In genomic region chr12:112673576-112674091, GRCm38 (mm10) we compare ENCODE assay signal across 8 mouse cellular contexts. TPM values are rescaled to one million over a fixed set of nuclear protein-coding genes. Genes with fewer than 3 reads are reported as not detected.
DNase-seq lines count a peak whose midpoint lies in the region; ATAC-seq and TF ChIP-seq lines count a peak whose summit lies in the region.

No protein-coding gene starts in this region.

- peak overlapping the region; percentile 95 for H3K4me3 ChIP-seq in gastrocnemius, adult 2 months
- H3K4me3 ChIP-seq in ES-Bruce4 (ENCODE audit: low read depth, low read length) (peak overlapping the region; percentile 88), myocyte (peak overlapping the region; percentile 60)
- peak overlapping the region; percentile 100 for H3K4me3 ChIP-seq in embryonic facial prominence, embryonic 13.5 days
- H3K4me3 ChIP-seq in hindbrain, embryonic 13.5 days = peak overlapping the region; percentile 97

- no peak for TF ChIP-seq POLR2A in ES-Bruce4 (IDR thresholded peaks at IDR 0.05; ENCODE audit: insufficient read depth, low read length)
- no peak for TF ChIP-seq POLR2A in myocyte (IDR thresholded peaks at IDR 0.05; ENCODE audit: insufficient read length, low read depth)

- peak; percentile 70 for DNase-seq in gastrocnemius, adult 2 months
- DNase-seq in gastrocnemius, postnatal 36 days = no peak
- peak; percentile 23 for DNase-seq in liver

- H3K4me1 ChIP-seq in ES-Bruce4 (ENCODE audit: control insufficient read depth, insufficient read depth, low read length) = no peaks in the 10 kb centered on the region
- peaks cover 53% of the 10 kb centered on the region for H3K4me1 ChIP-seq in embryonic facial prominence, embryonic 13.5 days
- peaks cover 83% of the 10 kb centered on the region for H3K4me1 ChIP-seq in hindbrain, embryonic 13.5 days (replicated peaks)

- H3K36me3 ChIP-seq in ES-Bruce4 (ENCODE audit: control insufficient read depth, insufficient read depth, low read length, poor library complexity, severe bottlenecking) (no peaks in the 10 kb centered on the region; the same call in 1 of the 2 replicates), myocyte (ENCODE audit: control insufficient read depth, insufficient read depth) (peaks cover 13% of the 10 kb centered on the region)
- H3K36me3 ChIP-seq in embryonic facial prominence, embryonic 13.5 days = peaks cover 26% of the 10 kb centered on the region
- peaks cover 28% of the 10 kb centered on the region for H3K36me3 ChIP-seq in hindbrain, embryonic 13.5 days

- no peak for TF ChIP-seq CTCF in gastrocnemius, adult 2 months (IDR thresholded peaks at IDR 0.05)
- no peak for TF ChIP-seq CTCF in ES-Bruce4 (IDR thresholded peaks at IDR 0.05; ENCODE audit: low read depth, low read length)

- peak overlapping the region; percentile 95 for H3ac ChIP-seq in myocyte (ENCODE audit: control insufficient read depth, insufficient read length)

- H3K27me3 ChIP-seq in ES-Bruce4 (ENCODE audit: control insufficient read depth, insufficient read depth, low read length, poor library complexity, severe bottlenecking) = peaks cover 2% of the 10 kb centered on the region; the same call in 1 of the 2 replicates
- peaks cover 17% of the 10 kb centered on the region for H3K27me3 ChIP-seq in embryonic facial prominence, embryonic 13.5 days
- peaks cover 17% of the 10 kb centered on the region for H3K27me3 ChIP-seq in hindbrain, embryonic 13.5 days
- H3K27me3 ChIP-seq in myocyte (ENCODE audit: control insufficient read depth, insufficient read depth, insufficient read length) = no peaks in the 10 kb centered on the region

- intact Hi-C loops in gastrocnemius, adult 2 months (cut with DNase I) = loop anchor here (2.0 kb wide), 1 partner anchor 19 kb away; no protein-coding TSS in a partner anchor
- intact Hi-C loops in gastrocnemius, postnatal 36 days (cut with DNase I) = loop anchor here (2.0 kb wide), 1 partner anchor 13 kb away; no protein-coding TSS in a partner anchor

- peaks cover 47% of the 10 kb centered on the region for H3K79me2 ChIP-seq in myocyte (ENCODE audit: control insufficient read depth, insufficient read depth)

- peak overlapping the region; percentile 85 for H3K4me2 ChIP-seq in embryonic facial prominence, embryonic 13.5 days
- H3K4me2 ChIP-seq in hindbrain, embryonic 13.5 days = peak overlapping the region; percentile 93
- peak overlapping the region; percentile 66 for H3K4me2 ChIP-seq in myocyte (ENCODE audit: low read depth)

- ATAC-seq in embryonic facial prominence, embryonic 13.5 days (ENCODE audit: insufficient number of reproducible peaks, insufficient read depth, low FRiP score, low TSS enrichment, low read depth) = no peak
- ATAC-seq in hindbrain, embryonic 13.5 days (ENCODE audit: low FRiP score) = peak; percentile 0; the same call in 1 of the 2 replicates
- no peak for ATAC-seq in megakaryocyte-erythroid progenitor cell, adult 5-6 weeks (replicated peaks; ENCODE audit: low FRiP score, low TSS enrichment, poor library complexity, severe bottlenecking)

- H3K9ac ChIP-seq in ES-Bruce4 (ENCODE audit: low read depth, poor library complexity, severe bottlenecking) = peak overlapping the region; percentile 95
- peak overlapping the region; percentile 99 for H3K9ac ChIP-seq in embryonic facial prominence, embryonic 13.5 days
- peak overlapping the region; percentile 100 for H3K9ac ChIP-seq in hindbrain, embryonic 13.5 days

- peak overlapping the region; percentile 92 for H3K27ac ChIP-seq in gastrocnemius, adult 2 months
- no peak overlapping the region for H3K27ac ChIP-seq in ES-Bruce4 (ENCODE audit: insufficient read depth, low read length)
- peak overlapping the region; percentile 95 for H3K27ac ChIP-seq in embryonic facial prominence, embryonic 13.5 days
- H3K27ac ChIP-seq in hindbrain, embryonic 13.5 days = peak overlapping the region; percentile 96

- no peak for TF ChIP-seq EP300 in ES-Bruce4 (IDR thresholded peaks at IDR 0.05; ENCODE audit: insufficient read depth, low read depth, low read length)

- WGBS in embryonic facial prominence, embryonic 13.5 days = under 1% methylated on average over 67 of the region's 68 CpGs
- 0% methylated on average over 52 of the region's 68 CpGs for WGBS in hindbrain, embryonic 13.5 days

- no peaks in the 10 kb centered on the region for H3K9me3 ChIP-seq in ES-Bruce4 (replicated peaks; ENCODE audit: control insufficient read depth, insufficient read depth, low read length, poor library complexity, severe bottlenecking)
- H3K9me3 ChIP-seq in embryonic facial prominence, embryonic 13.5 days = no peaks in the 10 kb centered on the region
- no peaks in the 10 kb centered on the region for H3K9me3 ChIP-seq in hindbrain, embryonic 13.5 days

TF ChIP-seq in myocyte, 11 proteins besides CTCF, POLR2A, EP300 and RAD21:
- TF ChIP-seq E2F4 (IDR thresholded peaks at IDR 0.05; ENCODE audit: insufficient read depth) = no peak
- TF ChIP-seq POLR2AphosphoS2 (IDR thresholded peaks at IDR 0.05; ENCODE audit: insufficient read length, low read depth) = peak; percentile 23
- no peak for TF ChIP-seq CEBPB (IDR thresholded peaks at IDR 0.05; ENCODE audit: insufficient read depth, poor library complexity, severe bottlenecking)
- no peak for TF ChIP-seq TCF3 (IDR thresholded peaks at IDR 0.05; ENCODE audit: insufficient read length, low read depth)
- no peak for TF ChIP-seq REST (IDR thresholded peaks at IDR 0.05; ENCODE audit: insufficient read depth, insufficient read length)
- TF ChIP-seq MYOG (IDR thresholded peaks at IDR 0.05; ENCODE audit: control insufficient read depth in 1 of 3, insufficient read depth in 1 of 3, insufficient read length in 2 of 3, low read depth in 2 of 3) = no peak

RNA-seq across cellular contexts. Expression of gene Akt1, which starts 1.1 kb away (rescaled TPM):
- 10 to 100 TPM; 50.9 to 59.3 TPM for total RNA-seq in gastrocnemius, adult 2 months (2021)
- total RNA-seq in gastrocnemius, postnatal 36 days (2021) = 10 to 100 TPM; 49.9 to 55.7 TPM
- polyA plus RNA-seq in ES-Bruce4 (2011; ENCODE audit: insufficient read depth, insufficient read length, low read depth, missing spikeins) (70.4 and 78.0 TPM in 2 replicates), myocyte (2012; fragmentation: generic; extraction: Trizol) (352 TPM)
- 49.7 and 60.0 TPM in 2 replicates for polyA plus RNA-seq in embryonic facial prominence, embryonic 13.5 days (2015; fragmentation: Nextera tagmentation; extraction: Ambion mirVana)
- 60.8 and 64.5 TPM in 2 replicates for polyA plus RNA-seq in hindbrain, embryonic 13.5 days (2015; fragmentation: Nextera tagmentation; extraction: Ambion mirVana)
- 101 and 119 TPM in 2 replicates for total RNA-seq in megakaryocyte-erythroid progenitor cell, adult 5-6 weeks (2014; fragmentation: Nextera tagmentation)
- 42.9 and 71.8 TPM in 2 replicates for total RNA-seq in megakaryocyte-erythroid progenitor cell, adult 5-6 weeks (2017)

RNA-seq across cellular contexts. Expression of gene Zbtb42, which starts 5.0 kb away (rescaled TPM):
- total RNA-seq in gastrocnemius, adult 2 months (2021) = under 1 TPM; 0.64 to 0.81 TPM
- total RNA-seq in gastrocnemius, postnatal 36 days (2021) = 1 to 10 TPM in 1 of 2 experiments, under 1 TPM in 1; 0.79 to 1.1 TPM
- 2.2 and 5.0 TPM in 2 replicates for polyA plus RNA-seq in ES-Bruce4 (2011; ENCODE audit: insufficient read depth, insufficient read length, low read depth, missing spikeins)
- 2.3 and 3.1 TPM in 2 replicates for polyA plus RNA-seq in embryonic facial prominence, embryonic 13.5 days (2015; fragmentation: Nextera tagmentation; extraction: Ambion mirVana)
- polyA plus RNA-seq in hindbrain, embryonic 13.5 days (2015; fragmentation: Nextera tagmentation; extraction: Ambion mirVana) = 3.6 and 4.6 TPM in 2 replicates
- 4.4 TPM for polyA plus RNA-seq in myocyte (2012; fragmentation: generic; extraction: Trizol)
- total RNA-seq in megakaryocyte-erythroid progenitor cell, adult 5-6 weeks (2014; fragmentation: Nextera tagmentation) = 0.33 and 0.67 TPM in 2 replicates
- 0.11 and 6.8 TPM in 2 replicates for total RNA-seq in megakaryocyte-erythroid progenitor cell, adult 5-6 weeks (2017)

RNA-seq across cellular contexts. Expression of gene Siva1, which starts 29.2 kb away (rescaled TPM):
- 10 to 100 TPM; 18.6 to 25.3 TPM for total RNA-seq in gastrocnemius, adult 2 months (2021)
- 10 to 100 TPM; 12.6 to 17.0 TPM for total RNA-seq in gastrocnemius, postnatal 36 days (2021)
- 103 and 104 TPM in 2 replicates for polyA plus RNA-seq in ES-Bruce4 (2011; ENCODE audit: insufficient read depth, insufficient read length, low read depth, missing spikeins)
- polyA plus RNA-seq in embryonic facial prominence, embryonic 13.5 days (2015; fragmentation: Nextera tagmentation; extraction: Ambion mirVana) = 249 and 252 TPM in 2 replicates
- 62.6 and 63.8 TPM in 2 replicates for polyA plus RNA-seq in hindbrain, embryonic 13.5 days (2015; fragmentation: Nextera tagmentation; extraction: Ambion mirVana)
- 85.6 TPM for polyA plus RNA-seq in myocyte (2012; fragmentation: generic; extraction: Trizol)
- total RNA-seq in megakaryocyte-erythroid progenitor cell, adult 5-6 weeks (2014; fragmentation: Nextera tagmentation) = 168 and 170 TPM in 2 replicates
- total RNA-seq in megakaryocyte-erythroid progenitor cell, adult 5-6 weeks (2017) = 169 and 202 TPM in 2 replicates

RNA-seq across cellular contexts. Expression of gene Cep170b, which starts 46.6 kb away (rescaled TPM):
- 10 to 100 TPM in 1 of 2 experiments, 1 to 10 TPM in 1; 9.8 to 13.6 TPM for total RNA-seq in gastrocnemius, adult 2 months (2021)
- total RNA-seq in gastrocnemius, postnatal 36 days (2021) = 10 to 100 TPM; 11.2 to 12.3 TPM
- polyA plus RNA-seq in ES-Bruce4 (2011; ENCODE audit: insufficient read depth, insufficient read length, low read depth, missing spikeins) = 102 and 104 TPM in 2 replicates
- polyA plus RNA-seq in embryonic facial prominence, embryonic 13.5 days (2015; fragmentation: Nextera tagmentation; extraction: Ambion mirVana) = 13.8 and 16.7 TPM in 2 replicates
- polyA plus RNA-seq in hindbrain, embryonic 13.5 days (2015; fragmentation: Nextera tagmentation; extraction: Ambion mirVana) = 24.2 and 24.9 TPM in 2 replicates
- 22.8 TPM for polyA plus RNA-seq in myocyte (2012; fragmentation: generic; extraction: Trizol)
- 0.07 and 2.0 TPM in 2 replicates for total RNA-seq in megakaryocyte-erythroid progenitor cell, adult 5-6 weeks (2014; fragmentation: Nextera tagmentation)
- total RNA-seq in megakaryocyte-erythroid progenitor cell, adult 5-6 weeks (2017) = 0.11 and 20.5 TPM in 2 replicates

RNA-seq across cellular contexts. Expression of gene Adssl1, which starts 53.8 kb away (rescaled TPM):
- 1,000 to 10,000 TPM; 1,028 to 1,061 TPM for total RNA-seq in gastrocnemius, adult 2 months (2021)
- 100 to 1,000 TPM; 904 to 982 TPM for total RNA-seq in gastrocnemius, postnatal 36 days (2021)
- polyA plus RNA-seq in ES-Bruce4 (2011; ENCODE audit: insufficient read depth, insufficient read length, low read depth, missing spikeins) = 6.6 and 8.7 TPM in 2 replicates
- polyA plus RNA-seq in embryonic facial prominence, embryonic 13.5 days (2015; fragmentation: Nextera tagmentation; extraction: Ambion mirVana) = 4.3 and 4.4 TPM in 2 replicates
- polyA plus RNA-seq in hindbrain, embryonic 13.5 days (2015; fragmentation: Nextera tagmentation; extraction: Ambion mirVana) = 3.1 and 3.2 TPM in 2 replicates
- polyA plus RNA-seq in myocyte (2012; fragmentation: generic; extraction: Trizol) = 202 TPM
- 3.7 and 6.2 TPM in 2 replicates for total RNA-seq in megakaryocyte-erythroid progenitor cell, adult 5-6 weeks (2014; fragmentation: Nextera tagmentation)
- total RNA-seq in megakaryocyte-erythroid progenitor cell, adult 5-6 weeks (2017) = 5.0 and 5.8 TPM in 2 replicates

Comparison
In these comparisons a context has a peak if more than half of its experiments do, and no peak if none do; other contexts are left out.
1. DNase-seq: peak in gastrocnemius, adult 2 months (single experiment) and liver (single experiment); none in gastrocnemius, postnatal 36 days (0 of 2).
2. Peak in every context shown above with its lines, with median percentiles within 50 percentile points of each other: H3K4me3 ChIP-seq, H3K9ac ChIP-seq and H3K4me2 ChIP-seq.